Mouse (Mus musculus) thymus, postnatal 0 days (tissue): ENCODE data around the gene Angptl7. TPM values are rescaled to one million over a fixed set of nuclear protein-coding genes. Genes with fewer than 3 reads are reported as not detected.

ENCODE experiments used
- DNase-seq: peaks from one replicate; pipeline ENCODE4 v3.0.0-alpha.2; 2015; ENCODE audit warnings: low spot score
- polyA plus RNA-seq: library from polyadenylated mRNA; unstranded; fragments of >200 nt; fragmentation: Nextera tagmentation; extraction: Ambion mirVana; gene quantifications from 2 replicates; pipeline ENCODE4 v1.2.1, GENCODE M21; 2015

Gene Angptl7
- polyA plus RNA-seq, 1 experiment from 2014 or later: 1.1 TPM

DNA sequence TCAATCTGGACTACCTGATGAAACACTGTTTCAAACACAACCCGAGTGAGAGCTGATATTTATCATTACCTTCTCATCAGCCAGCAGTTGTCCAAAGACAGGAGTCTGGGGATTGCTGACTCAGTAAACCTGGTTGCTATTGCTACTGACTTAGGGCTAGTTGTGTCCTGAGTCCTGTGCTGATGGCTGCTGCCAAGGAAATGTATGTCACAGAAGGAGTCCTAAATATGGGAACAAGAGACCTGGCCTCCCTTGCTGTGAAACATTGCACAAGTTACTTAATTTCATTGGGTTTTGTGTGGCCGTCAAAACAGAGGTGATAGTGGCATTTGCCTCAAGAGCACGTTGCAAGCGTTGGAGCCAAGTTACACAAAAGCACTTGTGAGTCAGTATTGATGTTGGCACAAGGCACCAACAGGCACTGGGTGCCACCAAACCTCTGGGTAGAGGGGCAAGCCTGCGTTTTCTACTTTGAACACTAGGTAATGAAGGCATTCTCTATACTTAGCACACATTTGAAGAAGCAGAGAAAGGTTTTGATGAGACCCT lies 44.7 kb downstream of the Angptl7 start:
- no peak for DNase-seq

GRCm38 (mm10) chr4:148453707-148454106 lies 46.6 kb downstream of the Angptl7 start:
- DNase-seq: no peak

DNA sequence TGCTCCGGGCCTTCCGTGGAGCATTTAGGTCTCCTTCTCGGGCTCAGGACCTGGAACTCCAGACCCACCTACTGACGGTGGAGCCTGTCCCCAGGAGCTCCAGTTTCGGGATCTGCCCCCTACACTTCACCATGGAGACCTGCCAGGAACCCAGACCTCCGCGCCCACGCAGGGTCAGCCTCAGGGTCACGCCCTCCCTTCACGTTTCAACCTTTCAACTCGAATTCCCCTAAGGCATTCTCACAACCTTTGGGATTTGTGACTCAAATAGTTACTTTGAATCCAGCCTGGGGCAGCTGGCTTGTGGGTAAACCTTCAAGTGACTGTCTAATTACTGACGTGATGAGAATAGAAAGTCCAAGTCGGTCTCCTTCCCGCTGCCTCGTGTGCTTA lies 51.4 kb downstream of the Angptl7 start:
- DNase-seq: peak; percentile 12

DNA sequence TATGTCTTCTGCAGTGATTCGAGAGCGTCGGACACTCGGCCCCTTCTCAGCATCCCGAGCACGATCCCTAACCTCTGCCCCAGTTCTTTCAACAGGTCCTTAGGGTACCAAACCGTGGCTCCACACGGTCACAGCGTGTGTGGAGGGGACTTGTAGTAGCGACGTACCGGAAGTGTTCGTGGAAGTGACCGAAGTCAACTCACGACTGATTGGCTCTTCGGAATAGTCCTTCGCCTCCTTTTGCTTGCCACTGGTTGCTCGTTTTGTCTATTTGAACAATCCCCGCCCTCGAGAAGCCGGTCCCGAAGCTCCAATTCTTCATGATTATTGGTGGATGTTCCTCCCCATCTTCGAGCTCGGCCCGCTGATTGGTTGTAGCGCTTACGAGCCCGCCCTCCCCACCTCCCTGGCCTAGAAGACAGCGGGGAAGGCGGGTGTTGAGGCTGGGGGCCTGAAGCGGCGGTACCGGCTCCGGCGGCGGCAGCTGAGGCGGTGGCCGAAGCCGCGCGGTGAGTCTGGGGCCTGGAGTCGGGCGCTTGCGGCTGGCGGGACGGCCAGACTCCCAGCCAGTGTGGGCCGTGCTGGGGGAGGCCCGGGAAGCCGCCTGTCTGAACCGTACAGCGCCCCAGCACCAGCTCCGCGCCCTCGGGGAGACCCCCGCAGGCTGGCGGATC lies 51.9 kb downstream of the Angptl7 start, which contains the start of gene Mtor:
Gene Mtor, plus strand, starts transcription at position 433 of the 674 bp plus-strand sequence.
- peak; percentile 97 for DNase-seq

Other genes with a start within 250 kb of the Angptl7 start
- gene Disp3, start 212.5 kb downstream of the Angptl7 start, polyA plus RNA-seq: not detected in 2 replicates
- 7.4 and 7.8 TPM in 2 replicates for gene Ubiad1, start 55.7 kb downstream of the Angptl7 start, polyA plus RNA-seq
- 18.7 and 23.1 TPM in 2 replicates for gene Mtor, start 51.8 kb downstream of the Angptl7 start, polyA plus RNA-seq
- 73.1 and 82.6 TPM in 2 replicates for gene Exosc10, start 58.0 kb upstream of the Angptl7 start, polyA plus RNA-seq
- 163 and 181 TPM in 2 replicates for gene Srm, start 91.0 kb upstream of the Angptl7 start, polyA plus RNA-seq
- gene Masp2, start 102.1 kb upstream of the Angptl7 start, polyA plus RNA-seq: 0.34 TPM in 1 of 2 replicates, not detected in the other
- gene Tardbp, start 126.6 kb upstream of the Angptl7 start, polyA plus RNA-seq: 330 and 343 TPM in 2 replicates
- 0.09 TPM in 1 of 2 replicates, not detected in the other for gene Gm572, start 142.9 kb upstream of the Angptl7 start, polyA plus RNA-seq